Mouse (Mus musculus): ENCODE data around the gene 4921504E06Rik. TPM values are rescaled to one million over a fixed set of nuclear protein-coding genes. Genes with fewer than 3 reads are reported as not detected.
A peak's percentile ranks its signal among the peaks of the same experiment; 100 is the strongest.

4921504E06Rik gene
- not detected for total RNA-seq (2021)
- long read RNA-seq, experiment 1 = 0 reads
- long read RNA-seq, experiment 2 = 0 reads

- no peak for TF ChIP-seq CTCF (IDR thresholded peaks at IDR 0.05)
- H3K4me3 ChIP-seq = peak within 1 kb of the TSS; percentile 73
- peak; percentile 83 for DNase-seq
- H3K27ac ChIP-seq = peak within 1 kb of the TSS; percentile 91
- intact Hi-C loops (cut with DNase I) = loop anchor here (2.0 kb wide), 2 partner anchors 47 to 105 kb away; no protein-coding TSS in a partner anchor
These were observed at the start of gene 4921504E06Rik for GRCm38 (mm10) chr2:19553821-19554592. Gene 4921504E06Rik, minus strand, starts transcription at chr2:19553914.

- Histone ChIP-seq H3K27ac (peak overlapping the region; percentile 78), H3K4me3 (no peak overlapping the region)
- intact Hi-C loops (cut with DNase I) = loop anchor here (2.0 kb wide), 1 partner anchor 47 kb away; no protein-coding TSS in a partner anchor
- DNase-seq = peak; percentile 48
- no peak for TF ChIP-seq CTCF (IDR thresholded peaks at IDR 0.05)
These were observed 47.7 kb upstream of the 4921504E06Rik start for GRCm38 (mm10) chr2:19601386-19601925.

- DNase-seq = no peak
- Histone ChIP-seq H3K4me3 (no peak overlapping the region), H3K27ac (peak overlapping the region; percentile 70)
- no peak for TF ChIP-seq CTCF (IDR thresholded peaks at IDR 0.05)
- intact Hi-C loops (cut with DNase I) = loop anchor here (2.0 kb wide), 1 partner anchor 46 kb away; no protein-coding TSS in a partner anchor
These were observed 47.1 kb upstream of the 4921504E06Rik start for GRCm38 (mm10) chr2:19600860-19601259.

- TF ChIP-seq CTCF (IDR thresholded peaks at IDR 0.05) = no peak
- intact Hi-C loops (cut with DNase I) = loop anchor here (2.0 kb wide), 1 partner anchor 45 kb away; no protein-coding TSS in a partner anchor
- no peak for DNase-seq
- no peak overlapping the region for H3K27ac ChIP-seq
- no peak overlapping the region for H3K4me3 ChIP-seq
These were observed 46.1 kb upstream of the 4921504E06Rik start for GRCm38 (mm10) chr2:19599801-19600200.

DNA sequence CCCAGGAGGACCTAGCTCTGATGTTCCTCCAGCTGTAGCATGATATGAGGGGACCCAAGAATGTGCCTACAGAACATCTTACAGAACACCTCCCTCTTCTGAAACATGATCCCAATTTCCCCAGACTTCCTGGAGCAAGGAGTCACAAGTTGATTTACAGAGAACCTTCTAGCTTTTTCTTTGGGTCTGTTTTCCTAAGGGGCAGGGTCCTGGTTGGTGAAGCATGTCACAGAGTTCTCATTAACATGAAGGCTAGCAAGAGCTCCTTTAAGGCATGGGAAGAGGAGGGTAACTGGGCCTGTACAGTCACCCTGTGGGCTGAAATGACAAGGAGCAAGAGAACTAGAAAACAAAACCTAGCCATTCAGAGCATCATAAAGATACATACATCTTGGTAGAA lies 43.3 kb upstream of the 4921504E06Rik start:
- intact Hi-C loops (cut with DNase I) = no loop called here
- no peak overlapping the region for H3K4me3 ChIP-seq
- no peak for TF ChIP-seq CTCF (IDR thresholded peaks at IDR 0.05)
- no peak for DNase-seq
- H3K27ac ChIP-seq = no peak overlapping the region

- no peak overlapping the region for H3K27ac ChIP-seq
- no peak for DNase-seq
- H3K4me3 ChIP-seq = no peak overlapping the region
- no peak for TF ChIP-seq CTCF (IDR thresholded peaks at IDR 0.05)
- intact Hi-C loops (cut with DNase I) = no loop called here
These were observed 42.7 kb upstream of the 4921504E06Rik start for GRCm38 (mm10) chr2:19596426-19596825.

GRCm38 (mm10) chr2:19594856-19595255 lies 41.1 kb upstream of the 4921504E06Rik start:
- no peak for DNase-seq
- no peak overlapping the region for H3K4me3 ChIP-seq
- no peak overlapping the region for H3K27ac ChIP-seq
- no peak for TF ChIP-seq CTCF (IDR thresholded peaks at IDR 0.05)
- intact Hi-C loops (cut with DNase I) = no loop called here

DNA sequence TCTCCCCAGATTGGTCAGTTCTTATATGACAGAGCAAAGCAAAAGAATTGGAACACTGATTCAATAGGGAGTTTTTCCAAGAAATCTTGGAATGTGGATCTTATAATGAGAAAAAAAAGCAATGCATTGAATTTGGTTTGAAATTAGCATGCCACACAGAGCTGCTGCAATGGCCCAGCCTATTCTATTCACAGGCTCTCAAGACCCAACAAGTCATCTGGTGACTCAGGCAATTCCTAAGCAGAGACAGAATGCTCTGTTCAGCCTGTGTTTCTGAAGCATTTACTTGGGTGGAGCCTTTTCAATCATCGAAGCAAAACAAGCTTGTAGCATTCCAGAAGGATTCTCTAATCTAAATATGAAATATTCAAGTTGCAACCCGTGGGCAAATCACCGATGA lies 26.1 kb upstream of the 4921504E06Rik start:
- no peak for DNase-seq
- no peak for TF ChIP-seq CTCF (IDR thresholded peaks at IDR 0.05)

GRCm38 (mm10) chr2:19579180-19579579 lies 25.5 kb upstream of the 4921504E06Rik start:
- DNase-seq = no peak
- intact Hi-C loops (cut with DNase I) = no loop called here
- Histone ChIP-seq H3K4me3 (no peak overlapping the region), H3K27ac (no peak overlapping the region)
- no peak for TF ChIP-seq CTCF (IDR thresholded peaks at IDR 0.05)

More for the DNA sequence above, 26.1 kb upstream of the 4921504E06Rik start:
- no peak overlapping the region for H3K27ac ChIP-seq
- no peak overlapping the region for H3K4me3 ChIP-seq
- intact Hi-C loops (cut with DNase I) = no loop called here

GRCm38 (mm10) chr2:19562114-19562829 lies 8.6 kb upstream of the 4921504E06Rik start:
- TF ChIP-seq CTCF (IDR thresholded peaks at IDR 0.05) = no peak
- Histone ChIP-seq H3K4me3 (no peak overlapping the region), H3K27ac (no peak overlapping the region)
- intact Hi-C loops (cut with DNase I) = no loop called here
- no peak for DNase-seq

- Histone ChIP-seq H3K27ac (no peak overlapping the region), H3K4me3 (no peak overlapping the region)
- intact Hi-C loops (cut with DNase I) = no loop called here
- no peak for DNase-seq
- TF ChIP-seq CTCF (IDR thresholded peaks at IDR 0.05) = no peak
These were observed 6.9 kb upstream of the 4921504E06Rik start for GRCm38 (mm10) chr2:19560654-19561053.

- no peak overlapping the region for H3K4me3 ChIP-seq
- no peak for DNase-seq
- no peak overlapping the region for H3K27ac ChIP-seq
- intact Hi-C loops (cut with DNase I) = no loop called here
- no peak for TF ChIP-seq CTCF (IDR thresholded peaks at IDR 0.05)
These were observed 6.4 kb upstream of the 4921504E06Rik start for GRCm38 (mm10) chr2:19560071-19560470.

GRCm38 (mm10) chr2:19551396-19551795 lies 2.3 kb downstream of the 4921504E06Rik start:
- TF ChIP-seq CTCF (IDR thresholded peaks at IDR 0.05) = no peak
- peak; percentile 60 for DNase-seq
- H3K4me3 ChIP-seq = no peak overlapping the region
- 0 out of 2 replicates have a peak overlapping the region, but pooled peaks have one; percentile 28 for H3K27ac ChIP-seq
- intact Hi-C loops (cut with DNase I) = no loop called here

All from gastrocnemius, adult 2 months (tissue).